Mouse (Mus musculus) C2C12 (cell line): ENCODE measurements at regions not wholly inside any gene's neighbourhood (a gene's known extent, or its start where the extent isn't known, plus 50 kb on each side); places are given as distances from the start of the nearest gene placed in this dataset.

Experiments used
- CEBPB ChIP-seq: IDR thresholded peaks from one replicate; pipeline ENCODE4 v1.6.1; 2011; ENCODE audit warnings: low read depth, mild to moderate bottlenecking, control low read depth, moderate library complexity
- CTCF ChIP-seq: IDR thresholded peaks from one replicate; pipeline ENCODE4 v1.5.1; 2011; ENCODE audit not compliant: control insufficient read depth, insufficient read depth, insufficient read length
- MAX ChIP-seq: IDR thresholded peaks from one replicate; pipeline ENCODE4 v1.6.1; 2011; ENCODE audit warnings: mild to moderate bottlenecking, control low read depth
- MYOD1 ChIP-seq: IDR thresholded peaks from one replicate; pipeline ENCODE4 v1.6.1; 2011; ENCODE audit warnings: low read depth; ENCODE audit not compliant: control insufficient read depth, insufficient read length
- MYOG ChIP-seq: IDR thresholded peaks from one replicate; pipeline ENCODE4 v1.6.1; 2011; ENCODE audit not compliant: control insufficient read depth, insufficient read length; ENCODE audit errors: extremely low read depth
- USF1 ChIP-seq: IDR thresholded peaks from one replicate; pipeline ENCODE4 v1.6.1; 2011; ENCODE audit warnings: low read depth, mild to moderate bottlenecking, control low read depth, moderate library complexity

DNA sequence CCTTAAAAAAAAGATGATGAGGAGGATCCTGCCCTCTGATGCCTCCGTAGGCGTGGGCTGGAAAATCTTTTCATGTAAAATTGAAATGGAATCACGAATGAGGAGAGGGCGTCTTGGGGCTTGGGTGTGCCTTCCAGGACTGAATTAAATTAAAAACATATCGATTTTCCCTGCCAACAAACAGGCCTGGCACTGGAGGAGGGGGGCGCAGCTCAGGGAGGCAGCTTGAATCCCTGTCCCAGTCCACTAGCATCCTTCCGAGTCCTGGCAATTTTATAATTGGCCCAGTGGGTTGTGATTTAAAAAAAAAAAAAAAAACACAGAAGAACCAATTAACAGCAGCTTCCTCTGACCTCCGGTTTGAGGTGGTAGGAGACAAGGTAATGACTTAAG lies 276.0 kb downstream of the Uaca start:
- no peak for TF ChIP-seq USF1
- TF ChIP-seq CTCF: no peak
- TF ChIP-seq MAX: no peak
- TF ChIP-seq MYOD1: no peak
- no peak for TF ChIP-seq MYOG
- TF ChIP-seq CEBPB: no peak
